6 mouse cellular contexts compared by ENCODE assay signal in the genomic region with DNA sequence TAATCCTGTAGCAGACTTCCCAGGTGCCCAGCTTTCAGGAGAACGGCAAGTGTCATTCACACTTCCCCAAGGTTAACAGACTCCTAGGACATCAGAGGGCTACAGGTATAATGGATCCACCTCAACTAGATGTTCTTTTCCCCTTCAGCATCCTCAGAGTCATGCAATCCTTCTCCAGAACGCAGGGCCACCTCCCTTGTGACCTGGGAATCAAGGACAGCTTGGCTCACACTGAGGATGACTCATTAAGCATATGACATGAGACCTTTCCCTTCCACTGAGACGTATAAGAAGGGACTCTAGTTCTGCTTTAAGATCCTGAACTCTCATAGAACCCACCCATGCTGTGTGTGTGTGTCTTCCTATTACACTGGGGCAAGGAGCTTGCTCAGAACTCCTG.
A peak's percentile ranks its signal among the peaks of the same experiment; 100 is the strongest.
DNase-seq lines count a peak whose midpoint lies in the region; ATAC-seq lines count a peak whose summit lies in the region.
"Not testable (repeated sequence)": the region's sequence is repeated elsewhere in the genome, so short reads cannot be mapped to it uniquely, and the experiment has no call there.

No protein-coding gene starts in this region.

- WGBS in heart, embryonic 11.5 days (ENCODE audit: insufficient replicate concordance) = 69% methylated on average over 3 of the region's 3 CpGs
- WGBS in hindbrain, embryonic 12.5 days = 85% methylated on average over 3 of the region's 3 CpGs

- not testable (repeated sequence) for H3K27me3 ChIP-seq in heart, embryonic 11.5 days (ENCODE audit: control insufficient read depth, insufficient read depth, low read length); hindbrain, embryonic 12.5 days

- peak; percentile 43; the same call in 1 of the 2 replicates for ATAC-seq in erythroid progenitor cell, adult 5-6 weeks (replicated peaks; ENCODE audit: low FRiP score, poor library complexity, severe bottlenecking)
- peak; percentile 35; the same call in 1 of the 2 replicates for ATAC-seq in heart, embryonic 11.5 days (replicated peaks; ENCODE audit: insufficient number of reproducible peaks, low FRiP score, low TSS enrichment)
- ATAC-seq in hindbrain, embryonic 12.5 days (ENCODE audit: low FRiP score) = 0 out of 2 replicates have a peak, but pooled peaks have one; percentile 13
- 0 out of 2 replicates have a peak, but pooled peaks have one; percentile 34 for ATAC-seq in megakaryocyte, adult 5-6 weeks (ENCODE audit: poor library complexity, severe bottlenecking)
- peak; percentile 54 for ATAC-seq in monocyte, adult 5-6 weeks (replicated peaks; ENCODE audit: insufficient number of reproducible peaks, low FRiP score, low TSS enrichment, poor library complexity, severe bottlenecking)

- H3K4me2 ChIP-seq in heart, embryonic 11.5 days; hindbrain, embryonic 12.5 days (replicated peaks): not testable (repeated sequence)

- H3K4me3 ChIP-seq in ES-E14 (ENCODE audit: insufficient read depth in 1 of 2, low read depth in 1 of 2, low read length in 2 of 2, poor library complexity in 1 of 2, severe bottlenecking in 1 of 2); heart, embryonic 11.5 days (ENCODE audit: low read depth, low read length); hindbrain, embryonic 12.5 days: not testable (repeated sequence)

- in situ Hi-C loops in ES-E14 (cut with MboI; ENCODE audit: low sequenced_read_pairs in 2 of 2, unreplicated experiment in 2 of 2) = not testable (repeated sequence)

- DNase-seq in ES-E14 (ENCODE audit: low read depth, low spot score) = not testable (repeated sequence)

- H3K9me3 ChIP-seq in ES-E14 (ENCODE audit: control insufficient read depth, insufficient read depth, low read depth, low read length); heart, embryonic 11.5 days (replicated peaks; ENCODE audit: control insufficient read depth, low read length); hindbrain, embryonic 12.5 days (replicated peaks): not testable (repeated sequence)

- H3K27ac ChIP-seq in ES-E14 (ENCODE audit: insufficient read depth, low read depth, low read length, poor library complexity, severe bottlenecking) = 0 out of 2 replicates have a peak overlapping the region, but pooled peaks have one; percentile 6
- H3K27ac ChIP-seq in heart, embryonic 11.5 days (ENCODE audit: low read depth, low read length); hindbrain, embryonic 12.5 days: not testable (repeated sequence)

- not testable (repeated sequence) for H3K9ac ChIP-seq in ES-E14 (ENCODE audit: insufficient read depth, low read depth, low read length, poor library complexity, severe bottlenecking); heart, embryonic 11.5 days (ENCODE audit: low read depth, low read length); hindbrain, embryonic 12.5 days

- not testable (repeated sequence) for H3K4me1 ChIP-seq in ES-E14 (ENCODE audit: control insufficient read depth in 2 of 2, insufficient read depth in 2 of 2, low read length in 2 of 2, poor library complexity in 1 of 2); heart, embryonic 11.5 days (ENCODE audit: control insufficient read depth, insufficient read depth, low read length); hindbrain, embryonic 12.5 days

- H3K36me3 ChIP-seq in ES-E14 (ENCODE audit: control insufficient read depth, insufficient read depth, low read length, poor library complexity, severe bottlenecking); heart, embryonic 11.5 days (ENCODE audit: control insufficient read depth, insufficient read depth, low read length); hindbrain, embryonic 12.5 days: not testable (repeated sequence)
